Mouse (Mus musculus): Measurements from ENCODE around the gene Psme2.

- TF ChIP-seq CTCF (IDR thresholded peaks at IDR 0.05; ENCODE audit: borderline replicate concordance, control insufficient read depth, extremely low read depth, insufficient read depth, low read length, poor library complexity) (no peak), POLR2A (IDR thresholded peaks at IDR 0.05; ENCODE audit: control insufficient read depth, extremely low read depth, insufficient read depth, low read length, poor library complexity) (no peak)
These were observed 25.9 kb upstream of the Psme2 start for GRCm38 (mm10) chr14:55616844-55617243.
